Mouse (Mus musculus) ES-E14 (cell line): Measurements from ENCODE around the gene Prkaca.

Experiments
- CHD2 ChIP-seq: IDR thresholded peaks from 2 replicates; pipeline ENCODE4 v1.6.1; 2014; ENCODE audit warnings: mild to moderate bottlenecking, low read depth, low read length, inconsistent platforms
- HCFC1 ChIP-seq: IDR thresholded peaks from 2 replicates; pipeline ENCODE4 v1.6.1; 2012; ENCODE audit warnings: low read length, inconsistent platforms, borderline replicate concordance; ENCODE audit not compliant: insufficient read depth
- ZNF384 ChIP-seq: IDR thresholded peaks from 2 replicates; pipeline ENCODE4 v1.6.1; 2012; ENCODE audit warnings: low read depth, low read length, inconsistent platforms

GRCm38 (mm10) chr8:84044103-84044502, 71.3 kb downstream of the Prkaca start:
- no peak for TF ChIP-seq ZNF384
- no peak for TF ChIP-seq HCFC1
- no peak for TF ChIP-seq CHD2
